Mouse (Mus musculus) erythroblast, embryonic 14.5 days (primary cell): Measurements from ENCODE around the gene Ugt1a7c.

ENCODE experiments used
- GATA1 ChIP-seq: IDR thresholded peaks from 2 replicates; pipeline ENCODE4 v1.6.1; 2012; ENCODE audit warnings: low read length, inconsistent platforms, mixed read lengths
- TAL1 ChIP-seq: IDR thresholded peaks from 3 replicates; pipeline ENCODE4 v1.6.1; 2012; ENCODE audit warnings: low read length, inconsistent platforms, mixed read lengths

- no peak for TF ChIP-seq GATA1
- no peak for TF ChIP-seq TAL1
Measured at GRCm38 (mm10) chr1:88231803-88232499, 137.1 kb downstream of the Ugt1a7c start.
